Mouse (Mus musculus) heart, adult 2 months (tissue): ENCODE data around the gene Bpnt1. TPM values are rescaled to one million over a fixed set of nuclear protein-coding genes. Genes with fewer than 3 reads are reported as not detected.

Experiments used
- DNase-seq, 2 experiments: peaks; one replicate each; pipeline ENCODE4 v3.0.0; 2021
- H3K27ac ChIP-seq: fragments of 200-600 bp; 2 replicates; pipeline ENCODE4 v1.8.1; 2022
- H3K27me3 ChIP-seq: fragments of 200-500 bp; 2 replicates; pipeline ENCODE4 v1.6.1; 2012; ENCODE audit warnings: mild to moderate bottlenecking, low read length, inconsistent platforms, mixed read lengths; ENCODE audit not compliant: control insufficient read depth, insufficient read depth
- H3K36me3 ChIP-seq: fragments of 200-500 bp; 2 replicates; pipeline ENCODE4 v1.6.1; 2012; ENCODE audit warnings: low read length, inconsistent platforms; ENCODE audit not compliant: control insufficient read depth, insufficient read depth
- H3K4me1 ChIP-seq: fragments of 200-500 bp; 2 replicates; pipeline ENCODE4 v1.6.1; 2011; ENCODE audit warnings: low read length; ENCODE audit not compliant: control insufficient read depth, insufficient read depth
- H3K4me3 ChIP-seq: fragments of 200-600 bp; 2 replicates; pipeline ENCODE4 v1.8.1; 2022
- H3K79me2 ChIP-seq: fragments of 200-500 bp; replicated peaks from 2 replicates; pipeline ENCODE4 v1.6.1; 2012; ENCODE audit warnings: mild to moderate bottlenecking, inconsistent platforms, low read length, moderate library complexity, mixed read lengths; ENCODE audit not compliant: control insufficient read depth, insufficient read depth
- H3K9ac ChIP-seq: fragments of 200-500 bp; 2 replicates; pipeline ENCODE4 v1.6.1; 2012; ENCODE audit warnings: low read depth, mild to moderate bottlenecking, control low read depth, inconsistent platforms, low read length, mixed read lengths
- CTCF ChIP-seq: fragments of 200-600 bp; IDR thresholded peaks from 2 replicates; pipeline ENCODE4 v1.8.1; 2022; ENCODE audit warnings: antibody characterized with exemption, mild to moderate bottlenecking, moderate library complexity
- EP300 ChIP-seq: fragments of 200-500 bp; IDR thresholded peaks from 2 replicates; pipeline ENCODE4 v1.6.1; 2011; ENCODE audit warnings: low read depth, low read length, control low read depth; ENCODE audit not compliant: insufficient read depth
- POLR2A ChIP-seq: fragments of 200-500 bp; IDR thresholded peaks from 2 replicates; pipeline ENCODE4 v1.6.1; 2011; ENCODE audit warnings: mild to moderate bottlenecking, low read depth, low read length, control low read depth; ENCODE audit not compliant: insufficient read depth
- WGBS: fragments of 180-500 bp; shearing (Covaris S2); methylation state at CpG from one replicate; pipeline ENCODE4 v1.1.7; 2018; 5-methylcytosine and 5-hydroxymethylcytosine counted together
- intact Hi-C: fragments of 180-260 bp; cut with DNase I; formaldehyde crosslinking; loops from one replicate; pipeline ENCODE4 v1.15.1; 2025
- microRNA-seq, 2 experiments: library from miRNA; unstranded; fragments of <30 nt; microRNA quantifications; one replicate each; pipeline ENCODE4 v1.2.0; 2021
- polyA plus RNA-seq: library from polyadenylated mRNA; depleted of rRNA; stranded (reverse); fragments of >200 nt; gene quantifications from 2 replicates; pipeline ENCODE4 v1.2.3, GENCODE M21; 2012; rRNA removed
- total RNA-seq, 2 experiments: library from RNA; stranded (reverse); gene quantifications; 2 replicates each; pipeline ENCODE4 v1.2.3; 2021

Bpnt1 gene
- total and polyA plus RNA-seq, 3 experiments, result 26.3 to 29.6 (median 27.8) TPM

DNA sequence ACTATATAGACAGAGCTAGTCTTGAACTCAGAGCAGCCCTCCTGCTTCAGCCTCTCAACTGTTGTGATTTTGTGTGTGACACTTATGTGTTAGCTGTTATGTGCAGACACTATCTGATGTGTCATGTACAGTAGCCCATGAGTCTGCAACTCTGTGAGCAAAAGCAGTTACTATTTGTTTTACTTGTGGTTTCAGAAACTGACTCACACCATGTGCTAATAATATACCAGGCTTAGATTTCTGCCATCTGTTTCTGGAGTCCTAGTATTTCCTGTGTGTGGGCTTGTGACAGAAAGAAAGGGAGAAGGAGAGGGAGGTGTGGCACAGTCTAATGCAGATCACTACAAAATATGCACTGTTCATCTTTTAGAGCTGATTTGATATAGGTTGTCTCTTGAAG, 44.4 kb downstream of the Bpnt1 start:
- no peak overlapping the region for H3K27ac ChIP-seq

DNA sequence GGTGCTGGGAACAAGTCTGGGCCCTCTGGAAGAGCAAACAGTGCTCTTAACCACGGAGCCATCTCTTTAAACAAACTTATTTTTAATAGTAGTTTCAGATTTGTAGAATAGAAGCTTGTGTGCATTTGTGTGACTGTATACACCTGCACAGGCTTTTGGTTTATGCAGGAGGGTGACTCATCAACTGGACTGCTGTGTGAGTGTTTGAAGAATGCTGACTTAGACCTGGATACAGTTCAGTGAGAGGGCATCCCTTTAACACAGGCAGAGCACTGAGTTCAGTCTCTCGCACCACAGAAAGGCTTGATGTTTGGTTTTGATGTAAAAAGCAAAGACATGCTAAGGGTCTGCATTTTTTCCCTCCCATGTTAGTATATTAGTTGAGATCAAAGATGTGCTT, 45.5 kb downstream of the Bpnt1 start:
- no peak overlapping the region for H3K9ac ChIP-seq
- 92% methylated on average over 2 of the region's 2 CpGs for WGBS
- no peak overlapping the region for H3K27ac ChIP-seq
- no peaks in the 10 kb centered on the region for H3K4me1 ChIP-seq
- no peak for DNase-seq
- no peaks in the 10 kb centered on the region for H3K27me3 ChIP-seq
- H3K36me3 ChIP-seq, result no peaks in the 10 kb centered on the region; the same call in 1 of the 2 replicates
- TF ChIP-seq CTCF (no peak), EP300 (no peak), POLR2A (no peak)
- H3K79me2 ChIP-seq, result no peaks in the 10 kb centered on the region
- intact Hi-C loops, result no loop called here
- no peak overlapping the region for H3K4me3 ChIP-seq

More for the DNA sequence above, 44.4 kb downstream of the Bpnt1 start:
- Histone ChIP-seq H3K79me2 (no peaks in the 10 kb centered on the region), H3K4me1 (no peaks in the 10 kb centered on the region), H3K27me3 (no peaks in the 10 kb centered on the region), H3K9ac (no peak overlapping the region), H3K4me3 (no peak overlapping the region), H3K36me3 (no peaks in the 10 kb centered on the region; the same call in none of the 2 replicates)
- TF ChIP-seq POLR2A (no peak), CTCF (no peak), EP300 (no peak)
- no peak for DNase-seq
- intact Hi-C loops, result no loop called here

DNA sequence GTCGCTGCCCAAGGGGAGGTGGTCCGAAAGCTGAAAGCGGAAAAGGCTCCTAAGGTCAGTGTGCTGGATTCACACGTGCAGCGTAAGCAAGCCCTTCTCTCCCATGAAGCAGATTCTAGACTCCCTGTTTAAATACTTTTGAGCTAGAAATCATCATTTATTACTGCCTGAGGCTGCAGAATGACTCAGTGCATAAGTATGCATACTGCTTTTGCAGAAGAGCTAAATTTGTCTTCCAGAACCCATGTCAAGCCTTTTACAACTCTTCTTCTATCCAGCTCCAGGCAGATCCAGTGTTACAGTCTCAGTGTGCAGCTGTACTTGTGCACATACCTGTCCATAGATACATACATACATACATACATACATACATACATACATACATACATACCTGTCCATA, 69.7 kb downstream of the Bpnt1 start:
- Histone ChIP-seq H3K36me3 (no peaks in the 10 kb centered on the region; the same call in 1 of the 2 replicates), H3K4me1 (no peaks in the 10 kb centered on the region), H3K27me3 (no peaks in the 10 kb centered on the region), H3K9ac (no peak overlapping the region), H3K27ac (no peak overlapping the region), H3K79me2 (no peaks in the 10 kb centered on the region), H3K4me3 (no peak overlapping the region)
- intact Hi-C loops, result no loop called here
- TF ChIP-seq CTCF (no peak), EP300 (no peak), POLR2A (no peak)
- 86% methylated on average over 5 of the region's 5 CpGs for whole genome bisulfite sequencing
- no peak for DNase-seq

DNA sequence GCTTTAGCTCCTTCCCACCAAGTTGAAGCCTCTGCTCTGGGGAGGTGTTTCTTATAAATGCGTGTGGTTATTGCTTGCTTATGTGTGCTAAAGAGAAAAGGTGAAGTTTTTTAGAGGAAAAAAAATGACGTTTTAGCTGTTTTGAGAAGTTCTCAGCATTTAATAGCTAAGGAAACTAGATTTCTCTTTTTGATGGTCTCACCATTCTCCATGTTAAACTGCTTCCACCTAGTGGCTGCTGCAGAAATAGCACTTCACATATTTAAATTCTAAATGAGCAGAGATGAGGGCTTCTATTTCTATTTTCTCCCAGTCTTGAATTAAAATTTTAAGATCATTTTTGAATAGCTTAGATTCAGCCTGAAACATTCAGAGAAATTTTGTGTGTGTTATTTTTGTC, 72.1 kb downstream of the Bpnt1 start:
- no peaks in the 10 kb centered on the region for H3K79me2 ChIP-seq
- TF ChIP-seq CTCF (peak; percentile 84), EP300 (no peak)
- no peak overlapping the region for H3K4me3 ChIP-seq
- intact Hi-C loops, result no loop called here
- H3K36me3 ChIP-seq, result no peaks in the 10 kb centered on the region; the same call in 1 of the 2 replicates
- no peaks in the 10 kb centered on the region for H3K4me1 ChIP-seq
- H3K9ac ChIP-seq, result no peak overlapping the region
- no peak overlapping the region for H3K27ac ChIP-seq
- no peaks in the 10 kb centered on the region for H3K27me3 ChIP-seq
- no peak for DNase-seq
- 20% methylated on average over 2 of the region's 2 CpGs for WGBS

DNA sequence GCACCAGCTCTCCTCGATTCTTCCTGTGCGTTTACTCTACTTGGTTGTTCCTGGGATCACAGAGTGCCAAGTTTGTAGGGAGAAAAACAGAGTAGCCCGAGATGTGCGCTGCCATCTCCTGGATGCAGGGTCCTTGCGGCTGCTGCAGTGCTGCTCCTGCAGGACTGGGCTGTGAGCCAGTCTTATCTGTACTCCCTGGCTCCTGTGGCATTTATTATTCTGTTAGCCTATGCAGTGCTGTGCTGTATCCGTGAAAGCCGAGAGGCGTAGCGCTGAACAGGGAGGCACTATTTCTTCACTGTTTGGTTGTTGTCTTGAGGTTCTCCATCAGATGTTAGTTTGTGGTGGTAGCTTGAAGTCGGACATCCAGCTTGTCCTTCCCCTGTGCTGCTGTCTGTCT, 74.0 kb downstream of the Bpnt1 start:
- Histone ChIP-seq H3K4me3 (no peak overlapping the region), H3K9ac (no peak overlapping the region), H3K36me3 (no peaks in the 10 kb centered on the region; the same call in 1 of the 2 replicates), H3K27me3 (no peaks in the 10 kb centered on the region), H3K4me1 (no peaks in the 10 kb centered on the region), H3K79me2 (no peaks in the 10 kb centered on the region), H3K27ac (no peak overlapping the region)
- DNase-seq, result no peak
- intact Hi-C loops, result no loop called here
- TF ChIP-seq EP300, result no peak
- no peak for TF ChIP-seq CTCF
- no peak for TF ChIP-seq POLR2A
- WGBS, result 55% methylated on average over 10 of the region's 10 CpGs

Small RNA genes within 50 kb of the gene (microRNA-seq; reads per million reads assigned to microRNA genes)
- gene Mir194-1, result 13.5 to 17.8 reads per million in 2 experiments
- 18.2 to 101 reads per million in 2 experiments for gene Mir215

Other genes starting within 250 kb of the Bpnt1 start
- 10 to 100 TPM; 19.9 to 20.2 TPM for gene Rab3gap2, start 128.0 kb upstream of the Bpnt1 start, total RNA-seq
- 10.3 and 12.0 TPM in 2 replicates for gene Rab3gap2, start 128.0 kb upstream of the Bpnt1 start, polyA plus RNA-seq
- gene Iars2, start 2.8 kb upstream of the Bpnt1 start, total RNA-seq, result 10 to 100 TPM; 71.5 to 80.0 TPM
- gene Iars2, start 2.8 kb upstream of the Bpnt1 start, polyA plus RNA-seq, result 35.2 and 59.7 TPM in 2 replicates
- gene Eprs, start 30.9 kb downstream of the Bpnt1 start, total RNA-seq, result 10 to 100 TPM; 63.9 to 85.2 TPM
- 11.0 and 23.4 TPM in 2 replicates for gene Eprs, start 30.9 kb downstream of the Bpnt1 start, polyA plus RNA-seq
- gene Slc30a10, start 122.7 kb downstream of the Bpnt1 start, total RNA-seq, result not detected
- gene Slc30a10, start 122.7 kb downstream of the Bpnt1 start, polyA plus RNA-seq, result 0.03 TPM in 1 of 2 replicates, not detected in the other